Mouse (Mus musculus) liver, embryonic 13.5 days (tissue): ENCODE data around the gene Glis1. TPM values are rescaled to one million over a fixed set of nuclear protein-coding genes. Genes with fewer than 3 reads are reported as not detected.

Experiments
- ATAC-seq: fragments of 200-750 bp; cut with Nextera tagmentation; 2 replicates; pipeline ENCODE4 v1.8.0; 2017; ENCODE audit warnings: low read depth, mild to moderate bottlenecking, moderate number of reproducible peaks, moderate library complexity
- DNase-seq: peaks from one replicate; pipeline ENCODE4 v3.0.0; 2022
- H3K27ac ChIP-seq: fragments of 300-500 bp; sonication (generic); 2 replicates; pipeline ENCODE4 v1.5.1; 2015; ENCODE audit warnings: moderate library complexity, mild to moderate bottlenecking, inconsistent platforms
- H3K27me3 ChIP-seq: fragments of 300-500 bp; sonication (generic); 2 replicates; pipeline ENCODE4 v1.6.1; 2015; ENCODE audit warnings: mild to moderate bottlenecking, inconsistent platforms
- H3K36me3 ChIP-seq: fragments of 300-500 bp; sonication (generic); 2 replicates; pipeline ENCODE4 v1.6.1; 2015; ENCODE audit warnings: mild to moderate bottlenecking, inconsistent platforms
- H3K4me1 ChIP-seq: fragments of 300-500 bp; sonication (generic); replicated peaks from 2 replicates; pipeline ENCODE4 v1.6.1; 2015; ENCODE audit warnings: inconsistent platforms
- H3K4me2 ChIP-seq: fragments of 300-500 bp; sonication (generic); 2 replicates; pipeline ENCODE4 v1.6.1; 2015; ENCODE audit warnings: inconsistent platforms, mild to moderate bottlenecking, moderate library complexity
- H3K4me3 ChIP-seq: fragments of 300-500 bp; sonication (generic); replicated peaks from 2 replicates; pipeline ENCODE4 v1.5.1; 2015; ENCODE audit warnings: mild to moderate bottlenecking, inconsistent platforms
- H3K9ac ChIP-seq: fragments of 300-500 bp; sonication (generic); 2 replicates; pipeline ENCODE4 v1.6.1; 2015; ENCODE audit warnings: mild to moderate bottlenecking, inconsistent platforms
- H3K9me3 ChIP-seq: fragments of 300-500 bp; sonication (generic); replicated peaks from 2 replicates; pipeline ENCODE4 v1.6.1; 2016; ENCODE audit warnings: inconsistent platforms
- WGBS: fragments of 180-500 bp; shearing (Covaris S2); methylation state at CpG from one replicate; pipeline ENCODE4 v1.1.7; 2015; ENCODE audit not compliant: insufficient replicate concordance; 5-methylcytosine and 5-hydroxymethylcytosine counted together
- polyA plus RNA-seq: library from polyadenylated mRNA; unstranded; fragments of >200 nt; fragmentation: Nextera tagmentation; extraction: Ambion mirVana; gene quantifications from 2 replicates; pipeline ENCODE4 v1.2.1, GENCODE M21; 2015

Glis1 gene
- polyA plus RNA-seq, 1 experiment from 2014 or later: 0.69 TPM

- Histone ChIP-seq H3K9ac (no peak overlapping the region), H3K4me3 (no peak overlapping the region), H3K9me3 (no peaks in the 10 kb centered on the region), H3K4me1 (no peaks in the 10 kb centered on the region), H3K4me2 (no peak overlapping the region), H3K27me3 (no peaks in the 10 kb centered on the region; the same call in 1 of the 2 replicates), H3K27ac (no peak overlapping the region), H3K36me3 (no peaks in the 10 kb centered on the region)
- DNase-seq: no peak
- ATAC-seq: no peak
- 65% methylated on average over 3 of the region's 3 CpGs for WGBS
Observed at GRCm38 (mm10) chr4:107550546-107550945, 116.2 kb downstream of the Glis1 start.

- Histone ChIP-seq H3K9me3 (no peaks in the 10 kb centered on the region), H3K36me3 (no peaks in the 10 kb centered on the region), H3K27me3 (peaks cover 3% of the 10 kb centered on the region; the same call in 1 of the 2 replicates), H3K9ac (no peak overlapping the region), H3K27ac (no peak overlapping the region), H3K4me3 (no peak overlapping the region), H3K4me2 (no peak overlapping the region), H3K4me1 (no peaks in the 10 kb centered on the region)
- ATAC-seq: no peak
- no peak for DNase-seq
- 68% methylated on average over 5 of the region's 5 CpGs for WGBS
Observed at GRCm38 (mm10) chr4:107552696-107553095, 118.3 kb downstream of the Glis1 start.

- no peak overlapping the region for H3K4me2 ChIP-seq
- peaks cover under 1% of the 10 kb centered on the region; the same call in 1 of the 2 replicates for H3K4me1 ChIP-seq
- WGBS: 41% methylated on average over 5 of the region's 5 CpGs
- no peaks in the 10 kb centered on the region for H3K9me3 ChIP-seq
- no peak overlapping the region for H3K9ac ChIP-seq
- no peaks in the 10 kb centered on the region for H3K36me3 ChIP-seq
- ATAC-seq (no peak), DNase-seq (no peak)
- peaks cover 3% of the 10 kb centered on the region; the same call in 1 of the 2 replicates for H3K27me3 ChIP-seq
- no peak overlapping the region for H3K4me3 ChIP-seq
- H3K27ac ChIP-seq: no peak overlapping the region
Observed at GRCm38 (mm10) chr4:107553774-107554173, 119.4 kb downstream of the Glis1 start.

- Histone ChIP-seq H3K27me3 (peaks cover 3% of the 10 kb centered on the region; the same call in 1 of the 2 replicates), H3K4me1 (peaks cover 6% of the 10 kb centered on the region), H3K9me3 (no peaks in the 10 kb centered on the region), H3K4me2 (no peak overlapping the region), H3K27ac (no peak overlapping the region), H3K9ac (no peak overlapping the region), H3K4me3 (no peak overlapping the region), H3K36me3 (no peaks in the 10 kb centered on the region)
- DNase-seq: no peak
- ATAC-seq: 0 out of 2 replicates have a peak, but pooled peaks have one; percentile 26
- 38% methylated on average over 3 of the region's 3 CpGs for WGBS
Observed at GRCm38 (mm10) chr4:107558801-107559200, 124.4 kb downstream of the Glis1 start.

GRCm38 (mm10) chr4:107561056-107561455 lies 126.7 kb downstream of the Glis1 start:
- H3K4me3 ChIP-seq: no peak overlapping the region
- no peak overlapping the region for H3K27ac ChIP-seq
- no peak for DNase-seq
- WGBS: 51% methylated on average over 2 of the region's 2 CpGs
- ATAC-seq: no peak
- no peaks in the 10 kb centered on the region for H3K9me3 ChIP-seq
- H3K4me1 ChIP-seq: peaks cover 6% of the 10 kb centered on the region
- H3K4me2 ChIP-seq: no peak overlapping the region
- no peak overlapping the region for H3K9ac ChIP-seq
- H3K36me3 ChIP-seq: no peaks in the 10 kb centered on the region
- H3K27me3 ChIP-seq: 0 out of 2 replicates have a peak, but pooled peaks cover 3% of the 10 kb centered on the region

GRCm38 (mm10) chr4:107568159-107568558 lies 133.8 kb downstream of the Glis1 start:
- peaks cover 7% of the 10 kb centered on the region; the same call in 1 of the 2 replicates for H3K4me1 ChIP-seq
- DNase-seq (no peak), ATAC-seq (no peak)
- H3K27me3 ChIP-seq: 0 out of 2 replicates have a peak, but pooled peaks cover 6% of the 10 kb centered on the region
- H3K4me2 ChIP-seq: no peak overlapping the region
- H3K9ac ChIP-seq: no peak overlapping the region
- no peak overlapping the region for H3K4me3 ChIP-seq
- H3K9me3 ChIP-seq: no peaks in the 10 kb centered on the region
- WGBS: 75% methylated on average over 21 of the region's 21 CpGs
- H3K36me3 ChIP-seq: no peaks in the 10 kb centered on the region
- no peak overlapping the region for H3K27ac ChIP-seq

- H3K27ac ChIP-seq: no peak overlapping the region
- H3K4me1 ChIP-seq: peaks cover 7% of the 10 kb centered on the region; the same call in 1 of the 2 replicates
- H3K4me3 ChIP-seq: no peak overlapping the region
- H3K9me3 ChIP-seq: no peaks in the 10 kb centered on the region
- H3K4me2 ChIP-seq: no peak overlapping the region
- no peak overlapping the region for H3K9ac ChIP-seq
- ATAC-seq (no peak), DNase-seq (no peak)
- 0 out of 2 replicates have a peak, but pooled peaks cover 6% of the 10 kb centered on the region for H3K27me3 ChIP-seq
- 66% methylated on average over 7 of the region's 7 CpGs for WGBS
- no peaks in the 10 kb centered on the region for H3K36me3 ChIP-seq
Observed at GRCm38 (mm10) chr4:107568881-107569443, 134.6 kb downstream of the Glis1 start.

GRCm38 (mm10) chr4:107570329-107571014 lies 136.1 kb downstream of the Glis1 start:
- ATAC-seq: no peak

GRCm38 (mm10) chr4:107575781-107576180 lies 141.4 kb downstream of the Glis1 start:
- Histone ChIP-seq H3K4me2 (no peak overlapping the region), H3K9ac (no peak overlapping the region), H3K4me3 (no peak overlapping the region), H3K4me1 (no peaks in the 10 kb centered on the region; the same call in 1 of the 2 replicates), H3K9me3 (no peaks in the 10 kb centered on the region), H3K36me3 (no peaks in the 10 kb centered on the region), H3K27ac (no peak overlapping the region), H3K27me3 (no peaks in the 10 kb centered on the region)
- 55% methylated on average over 6 of the region's 6 CpGs for WGBS
- no peak for DNase-seq
- no peak for ATAC-seq

More at GRCm38 (mm10) chr4:107570329-107571014, 136.1 kb downstream of the Glis1 start:
- Histone ChIP-seq H3K4me3 (no peak overlapping the region), H3K27me3 (0 out of 2 replicates have a peak, but pooled peaks cover 6% of the 10 kb centered on the region), H3K36me3 (no peaks in the 10 kb centered on the region), H3K9ac (no peak overlapping the region), H3K4me2 (no peak overlapping the region), H3K4me1 (peaks cover 7% of the 10 kb centered on the region; the same call in 1 of the 2 replicates), H3K27ac (no peak overlapping the region), H3K9me3 (no peaks in the 10 kb centered on the region)
- no peak for DNase-seq
- 67% methylated on average over 19 of the region's 19 CpGs for WGBS

- Histone ChIP-seq H3K9ac (no peak overlapping the region), H3K4me1 (no peaks in the 10 kb centered on the region; the same call in 1 of the 2 replicates), H3K27me3 (no peaks in the 10 kb centered on the region), H3K4me3 (no peak overlapping the region), H3K9me3 (no peaks in the 10 kb centered on the region), H3K27ac (no peak overlapping the region), H3K36me3 (no peaks in the 10 kb centered on the region), H3K4me2 (no peak overlapping the region)
- 43% methylated on average over 6 of the region's 6 CpGs for whole genome bisulfite sequencing
- ATAC-seq: no peak
- DNase-seq: no peak
Observed at GRCm38 (mm10) chr4:107576742-107577141, 142.4 kb downstream of the Glis1 start.

GRCm38 (mm10) chr4:107577146-107577839 lies 142.9 kb downstream of the Glis1 start:
- Histone ChIP-seq H3K36me3 (no peaks in the 10 kb centered on the region), H3K4me2 (no peak overlapping the region), H3K27ac (no peak overlapping the region), H3K27me3 (no peaks in the 10 kb centered on the region), H3K4me1 (no peaks in the 10 kb centered on the region; the same call in 1 of the 2 replicates), H3K9me3 (no peaks in the 10 kb centered on the region), H3K4me3 (no peak overlapping the region), H3K9ac (no peak overlapping the region)
- ATAC-seq (no peak), DNase-seq (no peak)
- WGBS: 49% methylated on average over 12 of the region's 12 CpGs
